Mouse (Mus musculus) ES-Bruce4 (cell line): ENCODE results near the gene Plekha6.

Experiments
- EP300 ChIP-seq: IDR thresholded peaks from 2 replicates; pipeline ENCODE4 v1.6.1; 2011; ENCODE audit warnings: low read depth, low read length; ENCODE audit not compliant: insufficient read depth
- POLR2A ChIP-seq: IDR thresholded peaks from one replicate; pipeline ENCODE4 v1.8.1; 2011; ENCODE audit warnings: low read length; ENCODE audit not compliant: insufficient read depth

DNA sequence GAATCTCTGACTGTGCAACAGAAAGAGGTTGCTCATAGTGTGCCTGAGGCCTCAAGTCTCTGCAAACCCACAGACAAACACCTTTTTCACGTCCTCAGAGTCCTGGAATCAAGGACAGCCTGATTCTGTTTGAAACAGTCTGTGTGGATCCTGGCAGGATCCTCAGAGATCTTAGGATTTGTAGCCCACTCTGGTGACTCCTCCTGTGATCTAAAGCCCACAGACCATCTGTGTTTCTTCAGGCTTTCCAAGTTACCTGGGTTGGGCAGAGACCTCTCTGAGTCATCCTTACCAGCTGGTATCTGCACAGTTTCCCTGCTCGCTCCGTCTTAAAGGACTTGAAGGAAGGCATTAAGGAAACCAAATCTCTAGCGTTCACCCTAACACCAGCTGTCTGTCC is 123.0 kb downstream of the Plekha6 start:
- no peak for TF ChIP-seq POLR2A
- TF ChIP-seq EP300, result no peak
